Mouse (Mus musculus): Measurements from ENCODE around the gene Lrmda.

The Lrmda gene

GRCm38 (mm10) chr14:22887182-22887581, 867.7 kb downstream of the Lrmda start:
- H3K27me3 ChIP-seq (ENCODE audit: control insufficient read depth, insufficient read depth, low read length, poor library complexity, severe bottlenecking): no peaks in the 10 kb centered on the region
- no peak for DNase-seq (ENCODE audit: low read depth, low spot score)
- no peaks in the 10 kb centered on the region for H3K36me3 ChIP-seq (ENCODE audit: control insufficient read depth, insufficient read depth, low read length, poor library complexity, severe bottlenecking)

- no peak for DNase-seq (ENCODE audit: low read depth, low spot score)
Observed at GRCm38 (mm10) chr14:22899312-22899711, 879.8 kb downstream of the Lrmda start.

GRCm38 (mm10) chr14:22902116-22902515, 882.6 kb downstream of the Lrmda start:
- Histone ChIP-seq H3K27me3 (ENCODE audit: control insufficient read depth, insufficient read depth, low read length, poor library complexity, severe bottlenecking) (no peaks in the 10 kb centered on the region), H3K36me3 (ENCODE audit: control insufficient read depth, insufficient read depth, low read length, poor library complexity, severe bottlenecking) (no peaks in the 10 kb centered on the region)
- no peak for DNase-seq (ENCODE audit: low read depth, low spot score)

More at GRCm38 (mm10) chr14:22899312-22899711, 879.8 kb downstream of the Lrmda start:
- H3K36me3 ChIP-seq (ENCODE audit: control insufficient read depth, insufficient read depth, low read length, poor library complexity, severe bottlenecking): no peaks in the 10 kb centered on the region
- no peaks in the 10 kb centered on the region for H3K27me3 ChIP-seq (ENCODE audit: control insufficient read depth, insufficient read depth, low read length, poor library complexity, severe bottlenecking)

DNA sequence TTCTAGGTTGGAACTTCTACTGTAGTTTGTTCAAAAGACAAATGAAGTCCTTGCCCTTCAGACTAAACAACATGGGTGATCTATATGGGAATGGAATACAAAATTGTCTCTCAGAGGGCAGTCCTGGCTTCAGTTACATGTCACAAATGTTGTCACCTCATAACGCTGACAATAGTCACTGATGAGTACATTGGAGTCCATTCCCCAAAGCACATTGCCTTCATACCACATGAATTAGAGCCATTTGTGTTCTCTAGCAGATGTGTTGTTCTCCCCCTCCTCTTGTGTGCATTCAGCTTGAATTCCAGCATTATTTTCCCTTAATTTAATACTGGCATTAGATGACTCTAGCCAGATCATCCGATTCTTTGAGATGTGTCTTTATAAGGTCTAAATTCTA, 883.4 kb downstream of the Lrmda start:
- H3K36me3 ChIP-seq (ENCODE audit: control insufficient read depth, insufficient read depth, low read length, poor library complexity, severe bottlenecking): no peaks in the 10 kb centered on the region
- H3K27me3 ChIP-seq (ENCODE audit: control insufficient read depth, insufficient read depth, low read length, poor library complexity, severe bottlenecking): no peaks in the 10 kb centered on the region
- DNase-seq (ENCODE audit: low read depth, low spot score): no peak

DNA sequence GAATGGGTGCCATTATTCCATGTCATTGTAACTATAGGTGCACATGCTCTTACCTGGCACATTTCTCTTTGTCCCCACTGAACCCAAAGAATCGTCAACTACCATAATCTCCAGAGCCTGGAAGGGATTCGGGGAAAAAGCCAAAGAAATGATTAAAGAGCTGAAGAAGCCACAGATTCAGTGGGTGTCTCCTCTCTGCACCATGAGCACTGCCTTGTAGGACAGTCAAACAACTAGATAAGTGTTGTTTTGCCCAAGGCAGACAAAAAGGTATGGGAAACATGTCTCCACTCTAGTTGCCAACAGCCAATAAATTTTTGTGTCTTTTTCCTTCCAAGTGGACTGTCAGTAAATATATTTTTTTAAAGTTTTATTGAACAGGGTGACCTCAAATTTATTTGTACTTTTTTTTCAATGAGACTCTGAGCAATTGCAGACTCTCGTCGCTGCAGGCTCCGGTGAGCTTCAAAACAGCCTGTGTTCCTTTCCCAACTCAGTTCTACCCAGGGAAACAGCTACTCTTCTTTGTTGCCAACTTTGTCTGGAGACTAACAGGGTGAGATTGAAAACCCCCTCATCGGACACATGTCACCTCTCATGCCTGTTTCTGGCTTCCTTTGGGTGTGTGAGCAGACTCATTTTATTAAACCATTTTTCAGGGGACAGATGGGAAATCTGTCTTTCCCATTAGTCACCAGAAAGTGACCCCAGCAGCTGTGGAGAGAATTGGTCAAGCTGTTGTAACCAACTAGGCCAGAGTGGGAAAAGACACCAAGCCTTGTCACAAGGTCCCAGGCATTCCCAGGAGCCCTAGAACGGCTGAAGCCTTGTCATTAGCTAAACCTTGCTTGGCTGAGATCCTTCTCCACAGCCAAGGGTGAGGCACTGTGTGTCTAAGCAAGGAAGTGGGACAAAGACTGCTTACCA, 886.5 kb downstream of the Lrmda start:
- DNase-seq (ENCODE audit: low read depth, low spot score): no peak

DNA sequence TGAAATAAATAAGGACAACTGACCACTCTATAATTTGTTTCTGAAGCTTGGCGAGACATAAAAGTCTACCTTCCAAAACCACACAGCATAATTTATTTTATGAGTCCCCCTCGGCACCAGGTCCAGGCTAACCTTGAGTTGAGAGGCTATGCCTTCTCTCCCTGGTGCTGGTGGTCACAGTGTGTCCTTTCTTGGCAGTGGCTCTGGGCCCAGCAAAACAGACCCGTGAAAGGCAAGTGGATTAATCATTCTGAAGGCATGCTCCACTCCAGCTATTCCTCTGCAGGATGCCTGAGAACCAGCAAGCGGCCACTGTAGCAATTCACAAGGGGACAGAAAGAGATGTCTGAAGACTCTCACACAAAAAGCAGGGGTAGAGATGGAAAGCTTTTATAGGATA, 887.2 kb downstream of the Lrmda start:
- H3K27me3 ChIP-seq (ENCODE audit: control insufficient read depth, insufficient read depth, low read length, poor library complexity, severe bottlenecking): no peaks in the 10 kb centered on the region
- no peak for DNase-seq (ENCODE audit: low read depth, low spot score)

More for the DNA sequence above, 886.5 kb downstream of the Lrmda start:
- Histone ChIP-seq H3K27me3 (ENCODE audit: control insufficient read depth, insufficient read depth, low read length, poor library complexity, severe bottlenecking) (no peaks in the 10 kb centered on the region), H3K36me3 (ENCODE audit: control insufficient read depth, insufficient read depth, low read length, poor library complexity, severe bottlenecking) (no peaks in the 10 kb centered on the region)

DNA sequence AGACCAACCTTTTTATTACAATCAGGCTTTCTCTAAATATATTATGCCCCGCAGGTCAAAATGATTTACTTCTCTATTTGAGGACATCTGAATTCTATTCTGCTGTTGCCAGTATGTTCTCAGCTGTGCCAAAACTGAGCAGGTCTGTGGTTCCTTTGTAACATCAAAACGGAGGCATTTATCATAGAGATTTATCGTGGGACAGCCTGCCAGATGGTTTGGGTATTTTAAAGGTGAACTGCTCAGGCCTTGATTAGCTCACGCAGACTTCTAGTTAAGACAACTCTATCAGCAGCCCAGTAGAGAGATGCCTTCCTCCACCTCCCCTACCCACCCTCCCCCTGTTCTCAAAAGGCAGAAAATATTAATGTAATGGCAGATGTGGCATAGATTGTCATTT, 887.7 kb downstream of the Lrmda start:
- DNase-seq (ENCODE audit: low read depth, low spot score): no peak

More for the DNA sequence above, 887.2 kb downstream of the Lrmda start:
- no peaks in the 10 kb centered on the region for H3K36me3 ChIP-seq (ENCODE audit: control insufficient read depth, insufficient read depth, low read length, poor library complexity, severe bottlenecking)

DNA sequence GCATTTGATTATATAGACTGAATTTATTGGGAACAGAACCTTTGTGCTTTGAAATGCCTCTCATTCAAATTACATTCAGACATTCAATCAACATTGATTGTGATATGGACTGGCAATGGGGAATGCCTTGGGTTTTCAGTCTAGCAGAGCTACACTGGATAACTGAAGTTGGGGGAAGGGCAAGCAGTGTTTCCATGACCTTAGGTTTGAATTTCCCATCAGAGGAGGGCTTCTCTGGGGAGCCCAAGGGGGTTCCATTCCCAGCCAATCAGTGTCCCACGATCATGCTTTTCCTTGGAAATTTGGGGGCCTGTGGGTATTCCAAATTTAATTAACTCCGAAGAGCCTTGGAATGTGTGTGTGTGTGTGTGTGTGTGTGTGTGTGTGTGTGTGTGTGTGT, 888.5 kb downstream of the Lrmda start:
- no peaks in the 10 kb centered on the region for H3K36me3 ChIP-seq (ENCODE audit: control insufficient read depth, insufficient read depth, low read length, poor library complexity, severe bottlenecking)
- no peaks in the 10 kb centered on the region for H3K27me3 ChIP-seq (ENCODE audit: control insufficient read depth, insufficient read depth, low read length, poor library complexity, severe bottlenecking)
- DNase-seq (ENCODE audit: low read depth, low spot score): no peak

More for the DNA sequence above, 887.7 kb downstream of the Lrmda start:
- Histone ChIP-seq H3K27me3 (ENCODE audit: control insufficient read depth, insufficient read depth, low read length, poor library complexity, severe bottlenecking) (no peaks in the 10 kb centered on the region), H3K36me3 (ENCODE audit: control insufficient read depth, insufficient read depth, low read length, poor library complexity, severe bottlenecking) (no peaks in the 10 kb centered on the region)

- no peak for DNase-seq (ENCODE audit: low read depth, low spot score)
- Histone ChIP-seq H3K36me3 (ENCODE audit: control insufficient read depth, insufficient read depth, low read length, poor library complexity, severe bottlenecking) (no peaks in the 10 kb centered on the region), H3K27me3 (ENCODE audit: control insufficient read depth, insufficient read depth, low read length, poor library complexity, severe bottlenecking) (no peaks in the 10 kb centered on the region)
Observed at GRCm38 (mm10) chr14:22915463-22915862, 896.0 kb downstream of the Lrmda start.

GRCm38 (mm10) chr14:22918499-22918898, 899.0 kb downstream of the Lrmda start:
- Histone ChIP-seq H3K27me3 (ENCODE audit: control insufficient read depth, insufficient read depth, low read length, poor library complexity, severe bottlenecking) (no peaks in the 10 kb centered on the region), H3K36me3 (ENCODE audit: control insufficient read depth, insufficient read depth, low read length, poor library complexity, severe bottlenecking) (no peaks in the 10 kb centered on the region)
- DNase-seq (ENCODE audit: low read depth, low spot score): no peak

DNA sequence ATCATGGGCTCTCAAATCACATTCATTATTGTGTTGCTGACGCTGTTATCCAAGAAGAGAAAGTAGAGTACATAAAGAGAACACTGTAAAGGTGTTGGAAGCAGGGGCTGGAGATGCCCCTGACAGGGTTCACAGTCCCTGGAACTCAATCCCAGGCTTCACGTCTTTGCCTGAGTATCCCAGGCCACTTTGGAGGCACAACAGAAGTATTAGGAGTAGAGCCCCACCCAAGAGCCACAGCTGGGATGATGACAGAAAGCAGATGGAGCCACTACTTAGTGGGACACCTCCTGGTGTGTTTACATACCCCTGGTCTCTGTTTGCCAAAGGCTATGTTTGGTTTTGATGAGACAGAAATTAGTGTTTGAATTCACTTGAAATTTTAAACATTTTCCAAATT, 899.4 kb downstream of the Lrmda start:
- Histone ChIP-seq H3K36me3 (ENCODE audit: control insufficient read depth, insufficient read depth, low read length, poor library complexity, severe bottlenecking) (no peaks in the 10 kb centered on the region), H3K27me3 (ENCODE audit: control insufficient read depth, insufficient read depth, low read length, poor library complexity, severe bottlenecking) (no peaks in the 10 kb centered on the region)
- DNase-seq (ENCODE audit: low read depth, low spot score): no peak

- DNase-seq (ENCODE audit: low read depth, low spot score): no peak
- Histone ChIP-seq H3K36me3 (ENCODE audit: control insufficient read depth, insufficient read depth, low read length, poor library complexity, severe bottlenecking) (no peaks in the 10 kb centered on the region), H3K27me3 (ENCODE audit: control insufficient read depth, insufficient read depth, low read length, poor library complexity, severe bottlenecking) (no peaks in the 10 kb centered on the region)
Observed at GRCm38 (mm10) chr14:22921152-22921551, 901.6 kb downstream of the Lrmda start.

GRCm38 (mm10) chr14:22921796-22922195, 902.3 kb downstream of the Lrmda start:
- DNase-seq (ENCODE audit: low read depth, low spot score): no peak
- Histone ChIP-seq H3K27me3 (ENCODE audit: control insufficient read depth, insufficient read depth, low read length, poor library complexity, severe bottlenecking) (no peaks in the 10 kb centered on the region), H3K36me3 (ENCODE audit: control insufficient read depth, insufficient read depth, low read length, poor library complexity, severe bottlenecking) (no peaks in the 10 kb centered on the region)

DNA sequence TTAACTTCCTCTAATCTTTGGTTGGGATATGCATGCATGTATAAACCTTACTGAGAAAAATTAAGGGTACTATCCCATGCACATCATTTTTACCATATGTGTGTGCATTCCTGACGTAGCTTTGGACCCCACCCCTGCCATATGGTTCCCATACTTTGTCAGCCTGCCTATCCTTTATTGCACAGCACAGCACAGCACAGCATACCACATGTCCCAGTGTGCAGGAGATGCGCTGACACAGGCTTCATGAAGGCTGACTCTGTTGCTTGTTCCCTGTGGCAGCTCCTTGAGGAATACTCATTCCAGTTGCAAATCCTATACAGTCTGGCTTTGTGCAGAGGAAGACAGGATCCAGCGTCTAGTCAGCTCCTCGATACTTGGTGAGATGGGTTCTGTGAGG, 903.1 kb downstream of the Lrmda start:
- no peak for DNase-seq (ENCODE audit: low read depth, low spot score)
- Histone ChIP-seq H3K36me3 (ENCODE audit: control insufficient read depth, insufficient read depth, low read length, poor library complexity, severe bottlenecking) (no peaks in the 10 kb centered on the region), H3K27me3 (ENCODE audit: control insufficient read depth, insufficient read depth, low read length, poor library complexity, severe bottlenecking) (no peaks in the 10 kb centered on the region)

GRCm38 (mm10) chr14:22923251-22923650, 903.7 kb downstream of the Lrmda start:
- no peak for DNase-seq (ENCODE audit: low read depth, low spot score)

More at GRCm38 (mm10) chr14:22923251-22923650, 903.7 kb downstream of the Lrmda start:
- Histone ChIP-seq H3K27me3 (ENCODE audit: control insufficient read depth, insufficient read depth, low read length, poor library complexity, severe bottlenecking) (no peaks in the 10 kb centered on the region), H3K36me3 (ENCODE audit: control insufficient read depth, insufficient read depth, low read length, poor library complexity, severe bottlenecking) (no peaks in the 10 kb centered on the region)

All from splenic B cell, adult 2 months (primary cell).